Mouse (Mus musculus) left cerebral cortex, postnatal 36 days (tissue): ENCODE measurements around the gene Kdm2b. TPM values are rescaled to one million over a fixed set of nuclear protein-coding genes. Genes with fewer than 3 reads are reported as not detected.
A peak's percentile ranks its signal among the peaks of the same experiment; 100 is the strongest.

Experiments
- DNase-seq, 2 experiments: peaks; one replicate each; pipeline ENCODE4 v3.0.0; 2021 to 2022; ENCODE audit warnings: low spot score in 2 of 2, mixed read lengths in 1 of 2
- intact Hi-C: fragments of 180-260 bp; cut with DNase I; formaldehyde crosslinking; loops from one replicate; pipeline ENCODE4 v1.15.1; 2025
- total RNA-seq, 2 experiments: library from RNA; stranded (reverse); gene quantifications; 2 replicates each; pipeline ENCODE4 v1.2.3; 2021

Gene Kdm2b
- total RNA-seq, 2 experiments from 2014 or later: 23.7 to 27.3 TPM

- intact Hi-C loops: loop anchor here (5.0 kb wide), 1 partner anchor 70 kb away; no protein-coding TSS in a partner anchor
Measured at GRCm38 (mm10) chr5:122882256-122883050, 107.2 kb downstream of the Kdm2b start.

GRCm38 (mm10) chr5:122881313-122881712, 108.3 kb downstream of the Kdm2b start:
- intact Hi-C loops: loop anchor here (5.0 kb wide), 1 partner anchor 69 kb away; no protein-coding TSS in a partner anchor
- peak; percentile 59 to 67 for DNase-seq

More at GRCm38 (mm10) chr5:122882256-122883050, 107.2 kb downstream of the Kdm2b start:
- DNase-seq: no peak

- no peak for DNase-seq
- intact Hi-C loops: loop anchor here (5.0 kb wide), 1 partner anchor 68 kb away; no protein-coding TSS in a partner anchor
Measured at GRCm38 (mm10) chr5:122880241-122880980, 109.2 kb downstream of the Kdm2b start.

GRCm38 (mm10) chr5:122876671-122877070, 113.0 kb downstream of the Kdm2b start:
- intact Hi-C loops: no loop called here
- DNase-seq: no peak

- DNase-seq: no peak
- intact Hi-C loops: no loop called here
Measured at GRCm38 (mm10) chr5:122874359-122874758, 115.3 kb downstream of the Kdm2b start.

- intact Hi-C loops: no loop called here
- no peak for DNase-seq
Measured at GRCm38 (mm10) chr5:122873573-122873972, 116.0 kb downstream of the Kdm2b start.

GRCm38 (mm10) chr5:122872626-122873025, 117.0 kb downstream of the Kdm2b start:
- no peak for DNase-seq
- intact Hi-C loops: no loop called here

- DNase-seq: no peak
- intact Hi-C loops: loop anchor here (5.0 kb wide), 1 partner anchor 46 kb away; no protein-coding TSS in a partner anchor
Measured at GRCm38 (mm10) chr5:122863053-122863452, 126.6 kb downstream of the Kdm2b start.

GRCm38 (mm10) chr5:122855858-122856257, 133.8 kb downstream of the Kdm2b start:
- intact Hi-C loops: no loop called here
- DNase-seq: no peak

GRCm38 (mm10) chr5:122852611-122853010, 137.0 kb downstream of the Kdm2b start:
- no peak for DNase-seq
- intact Hi-C loops: no loop called here

GRCm38 (mm10) chr5:122850319-122851002, 139.2 kb downstream of the Kdm2b start:
- intact Hi-C loops: no loop called here
- peak; percentile 24 to 37 for DNase-seq

GRCm38 (mm10) chr5:122849521-122850318, 139.9 kb downstream of the Kdm2b start, which contains the start of gene Rnf34:
TSS of gene Rnf34 (plus strand) at chr5:122850048.
- intact Hi-C loops: no loop called here
- DNase-seq: peak; percentile 96 to 97

- intact Hi-C loops: no loop called here
- no peak for DNase-seq
Measured at GRCm38 (mm10) chr5:122843799-122844198, 145.8 kb downstream of the Kdm2b start.

GRCm38 (mm10) chr5:122841126-122841525, 148.5 kb downstream of the Kdm2b start:
- intact Hi-C loops: no loop called here
- no peak for DNase-seq

- intact Hi-C loops: no loop called here
- DNase-seq: no peak
Measured at GRCm38 (mm10) chr5:122832996-122833395, 156.6 kb downstream of the Kdm2b start.

- no peak for DNase-seq
- intact Hi-C loops: no loop called here
Measured at GRCm38 (mm10) chr5:122832536-122832935, 157.1 kb downstream of the Kdm2b start.

- DNase-seq: no peak
- intact Hi-C loops: no loop called here
Measured at GRCm38 (mm10) chr5:122825099-122825498, 164.5 kb downstream of the Kdm2b start.

- no peak for DNase-seq
Measured at GRCm38 (mm10) chr5:122824450-122824849, 165.2 kb downstream of the Kdm2b start.

GRCm38 (mm10) chr5:122823976-122824375, 165.6 kb downstream of the Kdm2b start:
- DNase-seq: no peak
- intact Hi-C loops: no loop called here

More at GRCm38 (mm10) chr5:122824450-122824849, 165.2 kb downstream of the Kdm2b start:
- intact Hi-C loops: no loop called here
